Mouse (Mus musculus): Measurements from ENCODE around the gene Rsph4a.

- no peak for TF ChIP-seq CHD2 (IDR thresholded peaks at IDR 0.05; ENCODE audit: low read depth, low read length)
- TF ChIP-seq ZC3H11A (IDR thresholded peaks at IDR 0.05; ENCODE audit: borderline replicate concordance, low read depth, low read length), result no peak
- no peak for TF ChIP-seq HCFC1 (IDR thresholded peaks at IDR 0.05; ENCODE audit: borderline replicate concordance, insufficient read depth, low read length)
Measured at GRCm38 (mm10) chr10:33857421-33857820, 47.5 kb upstream of the Rsph4a start, which contains the start of gene Sult3a1.
